Mouse (Mus musculus) Patski (cell line): ENCODE results near the gene Tbp. TPM values are rescaled to one million over a fixed set of nuclear protein-coding genes. Genes with fewer than 3 reads are reported as not detected.
A peak's percentile ranks its signal among the peaks of the same experiment; 100 is the strongest.

Experiments used
- ATAC-seq: fragments of 100-300 bp; one replicate; pipeline ENCODE4 v1.8.0; 2021
- CTCF ChIA-PET: fragments of 350-600 bp; sonication (Branson Sonifier 250); formaldehyde crosslinking; loops from one replicate; lab custom pipeline; 2022; ENCODE audit warnings: inconsistent platforms; lab: Charles Lee
- POLR2A ChIA-PET: fragments of 350-600 bp; sonication (Branson Sonifier 250); formaldehyde crosslinking; loops from one replicate; lab custom pipeline; 2022; ENCODE audit warnings: antibody characterized with exemption, inconsistent platforms; lab: Charles Lee
- DNase-seq: peaks from one replicate; pipeline ENCODE4 v3.0.0-alpha.2; 2011; ENCODE audit warnings: low read depth, low spot score
- H3K27me3 ChIP-seq: fragments of 371-371 bp; one replicate; pipeline ENCODE4 v1.5.1; 2021
- CTCF ChIP-seq: fragments of 100-300 bp; IDR thresholded peaks from one replicate; pipeline ENCODE4 v1.5.1; 2021
- in situ Hi-C: fragments of 300-500 bp; cut with MboI; formaldehyde crosslinking; loops from 3 replicates; pipeline ENCODE4 v1.11.1; 2018; ENCODE audit warnings: low pct_unique_long_range_greater_than_20kb, mixed read lengths
- polyA plus RNA-seq: library from polyadenylated mRNA; unstranded; gene quantifications from one replicate; pipeline ENCODE4 v1.2.3, GENCODE M21; 2021

The Tbp gene
- polyA plus RNA-seq, 1 experiment from 2014 or later = 47.7 TPM

- no peak for ATAC-seq
- H3K27me3 ChIP-seq = no peaks in the 10 kb centered on the region
- POLR2A ChIA-PET = no interaction called here
- no peak for DNase-seq
- in situ Hi-C loops = loop anchor here (25.0 kb wide), 1 partner anchor 487 kb away; no protein-coding TSS in a partner anchor
- TF ChIP-seq CTCF = no peak
- CTCF ChIA-PET = no interaction called here
Observed at GRCm38 (mm10) chr17:15575056-15575455, 75.4 kb downstream of the Tbp start.

- no peaks in the 10 kb centered on the region for H3K27me3 ChIP-seq
- ChIA-PET POLR2A (no interaction called here), CTCF (no interaction called here)
- in situ Hi-C loops = loop anchor here (25.0 kb wide), 1 partner anchor 485 kb away; no protein-coding TSS in a partner anchor
- DNase-seq (no peak), ATAC-seq (no peak)
- peak; percentile 30 for TF ChIP-seq CTCF
Observed at GRCm38 (mm10) chr17:15577291-15577694, 77.6 kb downstream of the Tbp start.

Other genes with a start within 250 kb of the Tbp start
- gene Dll1, start 123.0 kb upstream of the Tbp start, polyA plus RNA-seq = 19.7 TPM
- 31.4 TPM for gene Fam120b, start 103.7 kb upstream of the Tbp start, polyA plus RNA-seq
- 195 TPM for gene Psmb1, start 137 bp upstream of the Tbp start, polyA plus RNA-seq
- 59.4 TPM for gene Pdcd2, start 27.4 kb downstream of the Tbp start, polyA plus RNA-seq
- 7.7 TPM for gene Prdm9, start 64.5 kb downstream of the Tbp start, polyA plus RNA-seq
- 32.6 TPM for gene Chd1, start 205.1 kb downstream of the Tbp start, polyA plus RNA-seq